Mouse (Mus musculus): ENCODE results near the gene Coq2. TPM values are rescaled to one million over a fixed set of nuclear protein-coding genes. Genes with fewer than 3 reads are reported as not detected.
A peak's percentile ranks its signal among the peaks of the same experiment; 100 is the strongest.

The Coq2 gene
- polyA plus RNA-seq, 1 experiment from 2014 or later: 52.3 TPM

GRCm38 (mm10) chr5:100607090-100607762 lies 67.7 kb downstream of the Coq2 start:
- Histone ChIP-seq H3K9ac (no peak overlapping the region), H3K4me2 (no peak overlapping the region), H3K36me3 (no peaks in the 10 kb centered on the region), H3K4me3 (no peak overlapping the region), H3K9me3 (no peaks in the 10 kb centered on the region), H3K27me3 (no peaks in the 10 kb centered on the region), H3K4me1 (replicated peaks) (no peaks in the 10 kb centered on the region), H3K27ac (replicated peaks) (no peak overlapping the region)
- WGBS: 68% methylated on average over 4 of the region's 4 CpGs
- ATAC-seq (ENCODE audit: low FRiP score, low read depth): no peak

- Histone ChIP-seq H3K4me1 (replicated peaks) (no peaks in the 10 kb centered on the region), H3K36me3 (no peaks in the 10 kb centered on the region), H3K27me3 (no peaks in the 10 kb centered on the region), H3K4me2 (peak overlapping the region; percentile 29; the same call in 1 of the 2 replicates), H3K27ac (replicated peaks) (no peak overlapping the region; the same call in 1 of the 2 replicates), H3K9me3 (no peaks in the 10 kb centered on the region), H3K4me3 (no peak overlapping the region), H3K9ac (no peak overlapping the region)
- 60% methylated on average over 9 of the region's 9 CpGs for WGBS
- no peak for ATAC-seq (ENCODE audit: low FRiP score, low read depth)
Observed at GRCm38 (mm10) chr5:100605828-100606229, 69.1 kb downstream of the Coq2 start.

Other genes starting within 250 kb of the Coq2 start
- 7.1 and 7.4 TPM in 2 replicates for gene Lin54, start 174.5 kb downstream of the Coq2 start, polyA plus RNA-seq (2015; fragmentation: Nextera tagmentation; extraction: Ambion mirVana)
- 171 and 175 TPM in 2 replicates for gene Cops4, start 156.8 kb downstream of the Coq2 start, polyA plus RNA-seq (2015; fragmentation: Nextera tagmentation; extraction: Ambion mirVana)
- gene Plac8, start 102.9 kb downstream of the Coq2 start, polyA plus RNA-seq (2015; fragmentation: Nextera tagmentation; extraction: Ambion mirVana): 0.35 and 3.9 TPM in 2 replicates
- 0.50 and 0.53 TPM in 2 replicates for gene Hpse, start 44.6 kb upstream of the Coq2 start, polyA plus RNA-seq (2015; fragmentation: Nextera tagmentation; extraction: Ambion mirVana)
- gene Helq, start 123.5 kb upstream of the Coq2 start, polyA plus RNA-seq (2015; fragmentation: Nextera tagmentation; extraction: Ambion mirVana): 18.2 and 18.5 TPM in 2 replicates
- gene Mrps18c, start 123.5 kb upstream of the Coq2 start, polyA plus RNA-seq (2015; fragmentation: Nextera tagmentation; extraction: Ambion mirVana): 146 and 148 TPM in 2 replicates
- 14.0 and 15.7 TPM in 2 replicates for gene Abraxas1, start 145.8 kb upstream of the Coq2 start, polyA plus RNA-seq (2015; fragmentation: Nextera tagmentation; extraction: Ambion mirVana)
- gene Gpat3, start 170.6 kb upstream of the Coq2 start, polyA plus RNA-seq (2015; fragmentation: Nextera tagmentation; extraction: Ambion mirVana): 0.93 and 2.5 TPM in 2 replicates